Mouse (Mus musculus): Measurements from ENCODE around the gene Depdc1b.

The Depdc1b gene

DNA sequence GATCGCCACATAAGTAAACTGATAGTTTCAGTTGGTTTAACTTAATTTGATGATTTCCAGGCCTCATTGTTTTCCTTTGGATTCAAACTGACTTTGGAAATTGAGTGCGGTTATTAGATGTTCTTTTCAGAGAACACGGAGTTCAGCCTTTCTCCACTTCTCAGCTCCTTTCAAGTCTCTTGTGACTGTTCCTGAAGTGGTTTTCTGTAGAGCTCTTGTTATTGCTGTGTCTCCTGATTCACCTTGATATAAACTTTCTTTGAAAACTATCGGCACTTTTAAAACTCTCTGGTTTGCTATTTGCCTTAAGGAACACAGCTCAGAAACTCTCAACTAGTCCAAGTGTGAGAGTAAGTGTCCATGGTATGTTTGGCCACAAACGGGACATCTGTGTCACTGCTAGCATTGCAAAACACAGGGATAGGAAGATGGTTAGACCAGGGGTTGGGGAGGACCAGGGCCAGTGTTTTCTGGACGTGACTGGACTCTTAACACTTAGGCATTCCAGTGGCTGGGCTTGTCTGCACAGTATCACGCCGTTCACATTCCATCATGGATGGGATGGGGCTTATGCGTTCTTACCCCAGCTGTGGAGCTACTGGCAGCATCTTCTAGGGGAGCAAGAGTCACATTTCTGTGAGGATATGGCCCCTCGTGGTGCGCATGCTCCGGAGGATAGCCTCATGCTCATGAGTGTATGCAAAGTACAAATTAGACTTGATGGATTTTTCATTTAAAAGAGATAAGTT lies 38.8 kb downstream of the Depdc1b start:
- no peak for DNase-seq

DNA sequence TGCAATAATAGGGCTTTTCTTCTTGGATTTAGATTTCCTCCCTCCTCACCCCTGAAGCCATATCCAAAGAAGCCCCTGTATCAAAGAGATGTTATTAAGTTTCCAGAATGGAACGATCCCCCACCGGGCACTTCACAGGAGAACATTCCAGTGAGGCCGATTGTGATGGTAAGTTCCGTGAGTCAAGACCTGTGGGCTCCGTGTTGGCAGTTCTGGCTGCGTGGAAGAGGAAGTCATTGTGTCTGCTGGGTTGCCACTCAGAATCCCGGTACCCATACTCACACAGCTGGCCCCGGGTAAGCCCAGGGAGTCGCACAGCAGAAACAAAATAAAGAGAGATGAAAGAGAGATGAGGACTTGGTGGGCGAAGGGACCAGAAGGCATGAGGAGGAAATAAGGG lies 41.2 kb downstream of the Depdc1b start:
- no peak for DNase-seq

DNA sequence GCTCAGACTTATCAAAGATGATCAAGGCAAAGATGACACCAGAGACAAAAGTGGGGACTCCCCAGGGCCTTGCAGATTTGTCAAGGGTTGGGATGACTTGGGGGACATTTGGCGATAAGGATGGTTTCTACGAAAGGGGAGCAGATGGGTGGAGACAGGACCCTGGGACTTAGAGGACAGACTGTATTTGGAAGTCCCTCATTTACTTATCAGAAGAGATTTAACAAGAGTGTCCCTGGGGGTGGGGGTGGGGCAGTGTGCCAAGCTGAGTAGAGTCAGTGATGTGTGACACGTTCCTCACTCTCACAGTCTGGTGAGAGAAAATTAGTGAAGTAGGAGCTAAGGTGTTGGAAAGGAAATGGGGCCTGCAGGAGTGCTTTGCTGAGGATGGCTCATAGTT lies 42.1 kb downstream of the Depdc1b start:
- no peak for DNase-seq

DNA sequence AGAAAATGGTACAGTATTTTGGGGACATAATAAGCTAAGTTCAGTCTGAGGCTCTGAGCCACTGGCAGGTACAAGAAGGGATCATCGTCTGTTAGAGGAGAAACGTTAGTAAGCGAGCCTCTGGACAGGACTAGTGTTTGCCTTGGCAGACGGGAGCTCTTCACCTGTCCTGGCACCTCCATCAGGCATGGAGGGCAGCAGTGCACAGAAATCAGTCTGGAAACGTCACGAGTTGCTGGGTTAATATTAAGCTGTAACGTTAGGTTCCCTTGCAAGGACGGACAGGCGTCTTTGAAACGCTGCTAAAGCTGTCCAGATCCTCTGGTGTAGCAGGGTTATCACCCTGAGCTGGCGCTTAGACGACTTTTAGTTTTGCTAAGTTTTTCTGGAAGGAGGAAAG lies 51.4 kb downstream of the Depdc1b start:
- no peak for DNase-seq

DNA sequence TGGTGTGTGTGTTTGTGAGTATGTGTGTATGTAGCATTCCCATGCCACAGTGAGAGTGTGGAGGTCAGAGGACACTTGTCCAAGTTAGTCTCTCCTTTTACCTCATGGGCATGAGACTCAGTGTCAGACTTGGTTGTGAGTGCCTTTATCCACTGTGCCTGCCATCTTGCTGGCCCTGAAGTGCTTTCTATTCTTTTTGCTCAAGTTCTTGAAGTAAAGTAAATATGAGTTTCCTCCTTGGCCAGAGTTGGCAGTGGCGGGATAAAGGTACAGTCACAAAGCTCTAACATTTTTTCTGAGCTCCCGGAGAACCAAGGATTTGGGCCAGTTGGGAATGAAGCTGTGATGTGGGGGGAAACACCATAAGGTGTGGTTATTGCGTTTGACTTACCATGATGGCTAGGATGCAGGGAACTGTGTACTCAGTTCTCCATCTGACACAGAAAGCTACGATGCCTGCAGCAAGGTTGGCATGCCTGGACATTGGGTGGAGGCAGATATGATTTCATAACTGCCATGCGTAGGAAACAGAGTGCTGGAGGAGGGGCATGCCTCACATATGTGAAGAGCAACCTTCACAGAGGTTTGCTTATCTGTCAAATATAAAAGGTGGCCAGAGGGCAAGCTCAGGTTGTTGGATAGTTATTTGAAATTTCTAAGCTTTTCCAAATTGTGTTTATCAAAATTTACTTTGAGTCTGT lies 54.3 kb downstream of the Depdc1b start:
- no peak for DNase-seq

DNA sequence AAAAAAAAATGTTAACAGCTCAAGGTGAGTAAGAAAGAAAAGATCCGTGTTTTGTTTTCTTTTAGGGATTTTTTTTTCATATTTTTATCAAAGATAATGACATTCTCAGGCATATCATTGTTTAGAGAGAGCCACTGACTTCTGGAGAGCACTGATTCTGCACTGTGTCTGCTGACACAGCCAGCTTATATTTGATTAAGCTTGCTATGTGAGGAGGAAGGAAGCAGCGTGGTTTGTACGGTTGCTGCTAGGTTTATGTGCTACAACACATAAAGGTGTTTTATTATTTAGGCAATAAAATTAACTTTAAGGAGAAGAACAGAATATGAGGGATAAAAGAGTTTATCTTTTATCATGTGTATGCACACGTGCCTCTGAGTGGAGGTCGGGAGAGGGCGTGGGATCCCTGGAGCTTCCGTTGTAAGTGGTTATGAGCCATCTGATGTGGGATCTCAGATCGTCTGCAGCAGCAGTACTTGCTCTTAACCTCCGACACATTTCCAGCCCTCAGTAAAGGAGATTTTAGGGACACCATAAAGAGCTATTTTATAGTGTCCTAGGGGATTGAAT lies 55.3 kb downstream of the Depdc1b start:
- DNase-seq = no peak

DNA sequence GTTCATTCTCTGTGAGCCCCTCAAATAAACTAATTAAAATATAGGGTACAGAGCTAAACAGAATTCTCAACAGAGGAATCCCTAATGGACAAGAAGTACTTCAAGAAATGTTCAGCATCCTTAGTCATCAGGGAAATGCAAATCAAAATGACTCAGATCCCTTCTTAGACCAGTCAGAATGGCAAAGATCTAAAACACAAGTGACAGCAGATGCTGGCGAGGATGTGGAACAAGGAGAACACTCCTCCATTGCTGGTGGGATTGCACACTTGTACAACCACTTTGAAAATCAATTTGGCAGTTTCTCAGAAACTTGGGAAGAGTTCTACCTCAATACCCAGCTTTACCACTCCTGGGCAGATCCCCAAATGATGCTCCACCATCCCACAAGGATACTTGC lies 57.1 kb downstream of the Depdc1b start:
- no peak for DNase-seq

DNA sequence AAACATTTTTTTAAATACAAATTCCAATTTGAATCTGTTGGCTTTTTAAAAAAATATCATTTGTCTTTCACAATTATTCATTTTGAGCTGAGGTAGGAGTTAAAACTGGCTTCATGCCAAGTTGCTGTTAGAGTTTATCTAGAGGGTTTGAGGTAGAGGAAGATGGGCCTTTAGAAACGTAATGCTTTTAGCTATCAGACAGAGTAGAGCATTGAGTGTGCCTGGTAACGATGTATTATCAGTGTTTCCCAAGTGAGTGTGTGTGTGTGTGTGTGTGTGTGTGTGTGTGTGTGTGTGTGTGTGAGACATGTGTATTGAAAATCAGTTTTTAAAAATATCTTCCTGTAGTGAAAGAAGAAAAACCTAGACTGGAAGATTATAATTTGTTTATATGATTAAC lies 60.5 kb downstream of the Depdc1b start:
- no peak for DNase-seq

DNA sequence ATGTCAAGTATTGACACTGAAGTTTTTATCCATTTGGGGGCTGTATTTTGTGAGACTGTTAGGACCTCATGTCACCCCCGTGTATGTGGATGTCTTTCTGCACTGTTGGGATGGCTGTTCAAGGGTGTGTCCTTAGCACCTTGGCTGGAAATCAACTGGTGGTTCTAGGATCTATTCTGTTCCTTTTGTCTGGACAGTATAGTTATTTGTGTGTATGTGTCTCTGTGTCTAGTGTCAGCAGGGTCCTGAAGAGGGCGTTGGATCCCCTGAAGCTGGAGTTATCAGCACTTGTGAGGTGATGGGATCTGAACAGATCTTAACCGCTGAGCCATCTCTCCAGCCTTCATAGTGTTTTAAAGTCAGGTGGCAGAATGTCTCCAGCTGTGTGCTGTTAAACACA lies 65.0 kb downstream of the Depdc1b start:
- no peak for DNase-seq

DNA sequence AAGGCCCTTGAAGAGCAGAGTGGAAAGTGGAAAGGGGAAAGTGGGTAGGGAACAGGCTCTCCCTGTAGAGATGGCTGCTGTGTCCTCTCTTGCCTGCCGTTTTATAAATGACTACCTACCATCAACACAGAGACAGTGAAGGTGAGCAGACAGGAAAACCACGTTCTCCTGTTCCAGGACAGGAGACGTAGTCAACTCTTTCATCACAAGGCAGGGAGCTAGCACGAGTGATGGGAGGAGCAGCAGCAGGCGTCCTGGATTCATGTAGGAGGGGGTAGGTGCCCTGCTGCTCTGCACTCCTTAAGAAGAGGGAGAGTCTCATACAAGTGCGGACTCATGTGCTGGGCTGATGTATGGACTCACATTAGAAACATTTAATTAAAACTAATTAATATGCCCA lies 66.9 kb downstream of the Depdc1b start:
- no peak for DNase-seq

DNA sequence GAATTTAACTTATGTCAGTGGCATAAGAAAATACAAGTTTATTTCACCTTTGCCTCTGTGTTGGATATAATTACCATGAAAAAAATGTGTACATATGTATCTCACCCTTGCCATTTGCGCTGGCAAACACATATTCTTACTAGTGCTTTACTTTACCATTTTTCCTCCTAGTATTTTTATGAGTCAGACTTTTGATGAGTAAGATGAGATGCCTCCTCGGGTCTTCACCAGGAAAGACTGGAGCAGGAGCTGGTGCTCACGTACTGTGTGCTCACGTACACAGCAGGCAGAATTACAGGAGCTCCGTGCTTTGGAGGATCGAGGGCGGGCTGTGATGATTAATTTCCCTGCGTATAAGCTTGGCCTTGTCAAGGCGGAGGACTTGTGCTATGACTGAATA lies 69.9 kb downstream of the Depdc1b start:
- DNase-seq = no peak

DNA sequence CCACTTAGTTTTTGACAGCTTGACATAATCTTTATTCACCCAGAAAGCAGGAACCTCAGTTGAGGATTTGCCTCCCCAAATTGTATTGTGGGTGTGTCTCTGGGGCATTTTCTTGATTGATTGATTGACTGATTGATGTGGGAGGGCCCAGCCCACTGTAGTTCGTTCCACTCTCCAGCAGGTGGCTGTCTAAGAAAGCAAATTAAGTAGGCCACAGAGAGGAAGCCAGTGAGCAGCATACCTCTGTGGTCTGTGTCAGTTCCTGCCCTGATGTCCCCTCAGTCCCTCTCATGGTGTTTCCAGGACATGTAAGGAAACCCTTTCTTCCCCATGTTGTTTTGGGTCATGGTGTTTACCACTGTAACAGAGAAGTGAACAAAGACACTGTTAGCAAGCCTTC lies 74.4 kb downstream of the Depdc1b start:
- DNase-seq = peak; percentile 9 to 23

DNA sequence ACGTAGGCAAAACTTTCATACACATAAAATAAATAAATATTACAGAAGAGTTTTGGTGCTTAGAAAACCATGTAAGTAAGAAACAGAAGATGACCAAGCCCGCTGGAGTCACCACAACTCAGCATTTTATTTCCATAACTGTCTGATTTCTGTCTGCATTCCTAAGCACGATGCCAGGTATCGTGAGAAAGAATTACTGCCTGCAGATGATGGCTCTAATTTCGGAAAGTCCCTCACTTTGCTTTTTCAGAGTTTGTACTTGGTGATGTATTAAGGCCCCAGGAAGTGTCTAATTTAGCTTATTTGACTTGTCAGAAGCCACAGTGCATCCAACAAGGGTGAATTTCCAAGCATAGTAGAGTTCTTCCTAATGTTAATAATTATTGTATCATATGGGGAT lies 87.1 kb downstream of the Depdc1b start:
- no peak for DNase-seq

DNA sequence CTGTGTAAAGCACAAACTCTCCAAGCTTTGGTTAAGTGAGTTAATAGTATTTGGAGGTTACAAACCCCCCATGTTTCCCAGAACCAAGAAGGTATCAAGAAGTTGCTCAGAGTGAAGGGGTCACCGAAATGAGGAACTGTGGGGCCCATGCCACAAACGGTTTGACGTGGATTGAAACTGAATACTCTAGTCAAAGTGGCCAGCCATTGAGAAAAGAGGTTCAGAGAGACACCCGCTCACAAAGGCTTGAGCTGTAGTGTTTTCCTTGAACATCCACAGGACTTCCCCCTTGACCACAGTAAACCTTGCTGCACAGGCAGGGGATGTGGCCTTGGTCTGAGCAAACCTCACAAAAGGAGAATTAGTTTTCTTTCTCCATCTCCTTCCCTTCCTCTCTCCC lies 88.2 kb downstream of the Depdc1b start:
- DNase-seq = no peak

DNA sequence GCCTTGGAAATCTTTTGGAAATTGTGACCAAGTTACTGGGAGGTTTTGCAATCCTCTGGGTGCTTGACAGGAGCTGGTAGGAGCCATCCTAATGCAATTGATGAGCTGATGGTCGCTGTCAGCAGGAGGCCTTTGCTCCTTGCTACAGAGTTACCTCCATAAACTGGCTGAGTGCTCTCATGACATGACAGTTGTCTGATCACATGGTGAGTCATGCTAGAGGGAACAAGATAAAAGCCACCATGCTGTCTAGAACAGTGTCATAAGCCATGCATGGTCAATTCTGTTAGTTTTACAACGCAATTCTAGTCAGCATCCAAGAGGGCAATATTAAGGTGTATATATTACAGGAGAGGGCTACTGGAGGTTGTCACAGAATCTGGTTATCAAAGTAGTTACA lies 99.3 kb downstream of the Depdc1b start:
- no peak for DNase-seq

DNA sequence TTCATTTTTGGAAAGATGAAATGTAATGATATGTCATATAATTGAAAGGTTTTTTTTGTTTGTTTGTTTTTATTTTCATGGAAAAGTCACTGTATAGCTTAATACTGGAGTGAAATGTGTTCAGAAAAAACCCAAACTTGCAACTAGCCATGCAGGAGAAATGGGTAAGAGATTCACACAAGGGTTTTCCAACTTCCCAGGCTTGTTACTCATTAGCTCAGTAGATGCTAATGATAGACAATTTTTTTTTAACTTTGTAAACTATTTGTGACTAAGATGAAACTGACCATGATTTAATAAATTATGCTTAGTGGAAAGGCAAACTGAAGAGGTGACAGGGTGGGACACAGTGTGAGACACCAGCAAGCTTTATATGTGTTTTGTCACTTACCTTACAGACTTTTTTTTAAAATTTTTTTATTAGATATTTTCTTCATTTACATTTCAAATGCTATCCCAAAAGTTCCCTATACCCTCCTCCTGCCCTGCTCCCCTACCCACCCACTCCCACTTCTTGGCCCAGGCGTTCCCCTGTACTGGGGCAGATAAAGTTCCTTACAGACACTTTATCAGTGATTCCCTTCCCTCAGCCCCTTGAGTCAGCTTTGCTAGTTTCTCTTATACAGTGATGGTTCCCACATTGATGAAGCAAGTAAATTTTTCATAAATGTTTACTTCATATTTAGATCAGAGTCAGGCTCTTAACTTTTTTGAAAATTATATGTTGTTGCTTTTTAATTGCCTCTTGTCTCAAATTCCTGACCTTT lies 102.8 kb downstream of the Depdc1b start:
- no peak for DNase-seq

DNA sequence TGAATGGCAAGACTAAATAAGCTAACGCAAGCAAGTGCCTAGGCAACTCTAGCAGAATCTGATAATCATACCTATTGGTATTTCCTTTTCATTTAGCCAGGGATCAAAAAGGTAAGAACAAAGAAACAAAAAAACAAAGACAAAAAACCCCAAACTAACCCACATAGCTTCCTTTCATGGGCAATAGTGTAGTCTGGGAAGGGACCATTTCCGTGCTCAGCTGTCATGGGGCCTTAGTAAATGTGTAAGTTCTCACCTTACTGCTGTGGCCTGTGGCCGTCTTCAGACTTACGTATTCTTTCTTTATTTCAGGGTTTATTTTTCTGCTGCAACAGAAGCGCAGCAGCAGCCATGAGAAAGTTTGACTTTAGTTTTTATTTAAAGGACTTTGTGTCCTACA lies 110.2 kb downstream of the Depdc1b start:
- no peak for DNase-seq

DNA sequence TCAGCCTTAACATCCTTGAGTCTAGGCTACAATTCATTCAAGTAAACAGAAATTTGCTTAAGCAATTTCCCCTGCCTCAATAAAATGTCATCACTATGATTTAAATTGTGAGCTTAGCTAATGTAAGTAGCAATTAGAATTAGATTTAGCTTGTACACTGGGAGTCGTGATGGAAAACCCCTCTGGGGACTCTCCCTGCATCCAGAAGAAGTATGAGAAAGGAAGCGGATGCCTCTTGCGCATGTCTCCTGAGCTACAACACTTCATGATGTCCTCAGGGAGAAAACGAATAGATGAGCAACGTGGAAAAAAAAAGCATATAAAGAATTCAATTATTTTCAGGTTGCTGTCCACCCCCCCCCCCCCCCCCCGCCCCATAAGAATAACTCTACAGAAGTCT lies 112.7 kb downstream of the Depdc1b start:
- no peak for DNase-seq

DNA sequence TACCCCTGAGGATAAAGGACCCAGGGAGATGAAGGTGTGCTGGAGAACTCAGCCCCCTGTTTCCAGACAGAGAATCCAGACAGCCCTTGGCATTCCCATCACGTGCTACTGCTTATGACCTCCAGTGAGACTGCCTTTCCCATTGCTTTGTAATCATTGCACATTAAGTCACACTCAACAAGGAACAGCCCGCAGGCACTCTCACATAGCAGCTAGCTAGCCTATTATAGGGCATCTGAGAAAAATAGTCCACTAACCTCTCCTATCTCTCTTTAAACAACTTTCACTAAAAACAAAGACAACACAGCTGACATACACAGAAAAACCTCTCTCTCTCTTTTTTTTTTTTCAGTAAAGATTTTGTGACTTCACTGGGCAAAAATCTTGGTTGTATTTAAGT lies 113.5 kb downstream of the Depdc1b start:
- DNase-seq = no peak

DNA sequence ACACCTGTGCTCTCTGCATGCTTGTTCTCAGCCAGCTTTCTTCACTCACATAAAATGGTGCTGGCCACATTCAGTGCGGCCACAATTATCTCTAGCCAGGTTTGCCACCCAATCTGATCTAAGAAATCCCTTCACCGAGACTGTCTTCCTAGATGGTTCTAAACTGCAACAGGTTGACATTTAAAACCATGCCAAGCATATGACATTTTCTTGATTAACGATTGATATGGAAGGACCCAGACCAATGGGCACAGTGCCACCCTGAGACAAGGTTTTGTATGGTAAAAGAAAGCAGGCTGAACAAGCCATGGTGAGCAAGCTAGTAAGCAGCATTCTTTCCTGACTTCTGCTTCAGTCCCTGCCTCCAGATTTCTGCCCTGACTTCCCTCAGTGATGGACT lies 115.6 kb downstream of the Depdc1b start:
- no peak for DNase-seq

DNA sequence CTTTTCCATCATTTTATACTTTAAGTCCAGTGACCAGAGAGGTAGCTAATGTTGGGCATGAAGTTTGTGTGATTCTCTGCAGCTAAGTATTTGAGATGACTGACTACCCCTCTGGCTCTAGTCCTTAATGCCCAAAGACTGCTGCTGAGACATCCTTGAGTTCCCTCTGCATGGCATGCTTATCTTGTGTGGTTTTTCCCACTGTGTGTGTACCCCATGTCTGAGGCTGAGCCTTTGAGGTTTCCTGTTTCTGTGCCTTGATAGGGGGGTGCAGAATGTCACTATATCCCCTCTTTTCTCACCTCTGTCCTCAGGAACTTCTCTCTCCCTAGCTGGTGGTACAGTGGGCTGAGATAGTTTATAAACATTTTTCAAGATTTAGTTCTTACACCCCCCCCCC lies 119.6 kb downstream of the Depdc1b start:
- DNase-seq = no peak

DNA sequence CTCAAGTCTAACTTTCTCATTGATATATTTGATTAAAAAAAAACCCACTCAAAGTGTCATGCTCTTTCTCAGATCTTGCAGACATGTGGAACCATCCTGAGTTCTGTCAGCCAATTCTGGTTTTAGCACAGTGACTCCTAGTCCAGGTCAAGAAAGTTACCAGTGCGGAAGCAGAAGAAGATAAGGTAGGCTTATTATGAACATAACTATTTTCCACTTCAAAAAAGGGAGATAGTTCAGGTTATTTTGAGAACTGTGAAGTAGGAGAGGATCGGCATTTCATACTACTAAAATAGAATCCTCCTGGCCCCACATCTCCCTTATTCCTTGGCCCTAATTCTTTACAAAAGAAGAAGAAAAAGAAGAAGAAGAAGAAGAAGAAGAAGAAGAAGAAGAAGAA lies 121.3 kb downstream of the Depdc1b start:
- DNase-seq = no peak

DNA sequence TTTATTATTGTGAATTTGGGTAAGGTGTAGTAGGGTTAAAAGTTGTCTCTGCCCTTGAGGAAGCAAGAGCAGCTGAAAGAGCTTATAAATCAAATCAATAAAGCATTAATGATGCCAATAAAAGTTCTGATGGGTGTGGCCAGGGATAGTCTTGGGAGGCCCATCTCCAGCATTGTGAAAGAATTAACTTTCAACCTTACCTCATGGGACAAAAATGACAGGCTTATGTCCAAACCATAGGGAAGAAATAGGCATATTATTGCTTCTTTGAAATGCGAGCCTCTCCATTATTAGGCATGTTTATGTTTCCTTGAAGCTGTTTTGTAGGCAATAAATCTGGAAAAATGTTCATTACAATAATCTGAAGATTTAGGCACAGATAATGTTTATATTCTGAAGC lies 122.9 kb downstream of the Depdc1b start:
- no peak for DNase-seq

Data from cerebellum, postnatal 25 days (tissue).